Comparison of ENCODE assay signal across 10 mouse cellular contexts in genomic region chr1:84709406-84709805, GRCm38 (mm10). TPM values are rescaled to one million over a fixed set of nuclear protein-coding genes. Genes with fewer than 3 reads are reported as not detected.
DNase-seq lines count a peak whose midpoint lies in the region; ATAC-seq and TF ChIP-seq lines count a peak whose summit lies in the region.
"Had no signal": no experiment of that assay in that cellular context is flagged by ENCODE, and none has a peak within 500 bp of the region (broad histone marks: within the 10 kb centered on the region; RNA-seq: fewer than 3 reads in every experiment).

No protein-coding gene starts in this region.

- TF ChIP-seq POLR2A in cortical plate, adult 2 months (IDR thresholded peaks at IDR 0.05; ENCODE audit: extremely low read depth, insufficient read depth, low read length) = no peak

- no peak overlapping the region for H3K27ac ChIP-seq in lung, embryonic 14.5 days (ENCODE audit: low read depth)
- no peak overlapping the region for H3K27ac ChIP-seq in cortical plate, adult 2 months (ENCODE audit: insufficient read depth, low read length)
- H3K27ac ChIP-seq in hindbrain, embryonic 14.5 days = peak overlapping the region; percentile 88

- 37% methylated on average over 5 of the region's 5 CpGs for WGBS in lung, embryonic 14.5 days
- 30% methylated on average over 5 of the region's 5 CpGs for WGBS in hindbrain, embryonic 14.5 days

- no peak overlapping the region for H3K4me3 ChIP-seq in lung, embryonic 14.5 days (ENCODE audit: low read depth, low read length)
- peak overlapping the region; percentile 39 for H3K4me3 ChIP-seq in cortical plate, adult 2 months (ENCODE audit: insufficient read depth, low read length)
- peak overlapping the region; percentile 26 for H3K4me3 ChIP-seq in hindbrain, embryonic 14.5 days (replicated peaks; ENCODE audit: low read length)

- H3K27me3 ChIP-seq in lung, embryonic 14.5 days (ENCODE audit: insufficient read depth, low read length) = no peaks in the 10 kb centered on the region
- H3K27me3 ChIP-seq in hindbrain, embryonic 14.5 days (ENCODE audit: control insufficient read depth, insufficient read depth, low read length) = no peaks in the 10 kb centered on the region

- H3K36me3 ChIP-seq in lung, embryonic 14.5 days (ENCODE audit: insufficient read depth) = no peaks in the 10 kb centered on the region
- no peaks in the 10 kb centered on the region for H3K36me3 ChIP-seq in hindbrain, embryonic 14.5 days (replicated peaks; ENCODE audit: control insufficient read depth, insufficient read depth)

- no peak overlapping the region for H3K9ac ChIP-seq in lung, embryonic 14.5 days
- peak overlapping the region; percentile 55 for H3K9ac ChIP-seq in hindbrain, embryonic 14.5 days

- no peak for ATAC-seq in lung, embryonic 14.5 days (ENCODE audit: insufficient read depth)
- peak; percentile 64; the same call in 1 of the 2 replicates for ATAC-seq in hindbrain, embryonic 14.5 days (ENCODE audit: low FRiP score)

- no peak for DNase-seq in lung, embryonic 14.5 days
- DNase-seq in lung, postnatal 10 days = no peak
- no peak for DNase-seq in hindbrain, embryonic 14.5 days (ENCODE audit: low spot score)
- DNase-seq in retina, embryonic 14.5 days (ENCODE audit: low spot score) = peak; percentile 26
- DNase-seq in kidney, postnatal 14 days = no peak
- DNase-seq in right cerebral cortex, adult 18-20 months = no peak
- no peak for DNase-seq in layer of hippocampus, adult 9-11 months
- DNase-seq: kidney, adult 2 months; lung, postnatal 14 days had no signal

- H3K4me2 ChIP-seq in lung, embryonic 14.5 days = 0 out of 2 replicates have a peak overlapping the region, but pooled peaks have one; percentile 43
- H3K4me2 ChIP-seq in hindbrain, embryonic 14.5 days (replicated peaks) = peak overlapping the region; percentile 61

- 0 out of 2 replicates have a peak, but pooled peaks cover 6% of the 10 kb centered on the region for H3K4me1 ChIP-seq in lung, embryonic 14.5 days (ENCODE audit: insufficient read depth)
- no peaks in the 10 kb centered on the region for H3K4me1 ChIP-seq in cortical plate, adult 2 months (ENCODE audit: control insufficient read depth, insufficient read depth, low read length)
- no peaks in the 10 kb centered on the region for H3K4me1 ChIP-seq in hindbrain, embryonic 14.5 days (replicated peaks; ENCODE audit: control insufficient read depth, insufficient read depth, low read length)

- TF ChIP-seq CTCF in lung, embryonic 14.5 days (IDR thresholded peaks at IDR 0.05; ENCODE audit: low read depth) = no peak
- TF ChIP-seq CTCF in cortical plate, adult 2 months (IDR thresholded peaks at IDR 0.05; ENCODE audit: extremely low read depth, insufficient read depth, low read length) = no peak

- no peaks in the 10 kb centered on the region for H3K9me3 ChIP-seq in lung, embryonic 14.5 days (ENCODE audit: low read depth, low read length)
- H3K9me3 ChIP-seq in hindbrain, embryonic 14.5 days (ENCODE audit: control insufficient read depth, low read length) = no peaks in the 10 kb centered on the region

RNA-seq across cellular contexts. Expression of gene Dner, which starts 13.4 kb away (rescaled TPM):
- 0.89 and 1.1 TPM in 2 replicates for polyA plus RNA-seq in lung, embryonic 14.5 days (2014; fragmentation: Nextera tagmentation; extraction: Ambion mirVana)
- polyA plus RNA-seq in cortical plate, adult 2 months (2012; rRNA removed) = 65.9 and 75.0 TPM in 2 replicates
- polyA plus RNA-seq in hindbrain, embryonic 14.5 days (2014; fragmentation: Nextera tagmentation; extraction: Ambion mirVana) = 301 and 318 TPM in 2 replicates

Comparison
In these comparisons a context has a peak if more than half of its experiments do, and no peak if none do; other contexts are left out.
1. RNA of gene Dner, which starts 13.4 kb away (polyA plus RNA-seq): 301 to 318 TPM in hindbrain, embryonic 14.5 days and 65.9 to 75.0 TPM in cortical plate, adult 2 months; 0.89 to 1.1 TPM in lung, embryonic 14.5 days; every median in the first group is over 10 times any median in the second.